Mouse (Mus musculus) ZHBTc4 (cell line): Measurements from ENCODE around the gene Sik1.
A peak's percentile ranks its signal among the peaks of the same experiment; 100 is the strongest.
"Not testable (repeated sequence)": the region's sequence is repeated elsewhere in the genome, so short reads cannot be mapped to it uniquely, and the experiment has no call there.

Experiments used
- DNase-seq: peaks from one replicate; pipeline ENCODE4 v3.0.0-alpha.2; 2011; ENCODE audit warnings: low read depth, low spot score

Gene Sik1

DNA sequence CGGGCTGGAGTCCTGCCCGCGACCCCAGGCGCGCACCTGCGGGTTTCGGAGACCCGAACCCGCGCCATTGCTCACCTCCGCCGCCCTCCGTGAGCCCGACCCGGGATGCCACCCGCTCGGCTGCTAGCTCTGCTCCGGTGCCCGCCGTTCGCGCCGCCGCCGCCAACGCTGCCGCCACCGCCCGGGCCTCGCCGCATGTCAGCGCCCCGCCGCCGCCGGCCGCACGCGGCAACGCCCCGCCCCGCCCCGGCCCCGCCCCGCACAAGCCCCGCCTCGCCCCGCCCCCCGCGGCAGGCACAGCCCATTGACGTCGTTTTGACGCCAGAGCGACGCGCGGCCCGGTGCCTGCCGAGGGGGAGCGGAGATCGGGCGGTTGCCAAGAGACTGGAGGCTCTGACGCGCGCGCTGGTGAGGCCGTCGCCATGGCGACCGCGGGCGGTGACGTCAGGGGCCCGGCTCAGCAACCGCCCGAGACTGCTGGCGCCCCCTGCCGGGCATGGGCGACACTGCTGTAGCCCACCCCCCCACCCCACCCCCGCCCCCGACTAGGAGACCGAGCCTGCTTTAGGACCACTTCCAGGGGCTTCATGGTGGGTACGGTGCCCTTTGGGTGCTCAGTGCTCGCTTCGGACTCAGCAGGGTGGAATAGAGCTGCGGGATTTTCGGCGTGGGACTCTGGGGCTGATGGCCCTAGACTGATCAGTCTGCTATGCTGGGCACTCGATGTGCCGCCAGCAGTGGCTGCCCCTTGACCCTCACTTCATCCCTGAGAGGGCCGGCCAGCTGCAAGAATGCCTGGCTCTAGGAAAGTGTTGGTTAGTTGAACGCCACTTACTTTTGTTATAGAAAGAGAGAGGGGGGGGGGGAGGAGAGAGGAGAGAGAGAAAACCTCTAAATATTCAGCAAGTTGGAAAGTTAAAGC, at the start of gene Sik1:
Gene Sik1, minus strand, starts transcription at position 208 of the 922 bp plus-strand sequence.
- DNase-seq: peak; percentile 99

DNA sequence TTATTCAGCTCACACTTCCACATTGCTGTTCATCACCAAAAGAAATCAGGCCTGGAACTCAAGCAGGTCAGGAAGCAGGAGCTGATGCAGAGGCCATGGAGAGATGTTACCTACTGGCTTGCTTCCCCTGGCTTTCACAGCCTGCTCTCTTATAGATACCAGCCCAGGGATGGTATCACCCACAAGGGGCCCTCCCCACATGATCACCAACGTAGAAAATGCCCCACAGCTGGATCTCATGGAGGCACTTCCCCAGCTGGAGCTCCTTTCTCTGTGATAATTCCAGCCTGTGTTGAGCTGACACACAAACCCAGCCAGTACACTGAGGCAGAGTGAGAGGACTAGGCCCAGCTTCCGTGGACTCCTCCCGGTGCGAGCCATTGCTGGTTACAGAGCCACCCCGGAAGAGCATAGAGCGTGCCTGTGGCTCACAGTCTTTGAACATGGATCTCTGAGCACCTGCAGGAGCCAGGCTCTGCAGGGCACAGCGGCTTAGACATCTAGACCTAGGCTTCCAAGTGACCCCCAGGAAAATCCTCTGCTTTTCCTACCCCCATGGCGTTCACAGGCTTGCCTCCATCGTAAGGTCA, 49.7 kb upstream of the Sik1 start:
- DNase-seq: no peak

DNA sequence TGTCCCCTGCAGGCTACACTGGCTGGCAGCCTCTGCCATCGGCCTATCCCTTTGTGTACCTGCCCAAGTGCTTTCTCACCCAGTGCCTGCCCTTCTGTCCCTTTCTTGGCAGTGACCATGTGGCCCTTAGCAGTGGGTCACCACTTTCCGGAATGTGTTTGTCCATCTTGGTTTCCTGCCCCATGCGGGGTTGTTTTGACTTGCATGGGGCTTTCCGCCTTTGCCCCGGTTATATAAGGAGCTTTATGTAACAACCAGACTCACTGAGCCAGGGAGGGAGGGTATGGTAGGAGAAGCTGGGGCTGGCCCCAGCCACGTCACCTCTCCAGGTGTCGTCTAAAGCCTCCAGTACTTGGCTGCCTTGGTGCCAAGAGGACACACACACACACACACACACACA, 48.4 kb upstream of the Sik1 start:
- DNase-seq: no peak

DNA sequence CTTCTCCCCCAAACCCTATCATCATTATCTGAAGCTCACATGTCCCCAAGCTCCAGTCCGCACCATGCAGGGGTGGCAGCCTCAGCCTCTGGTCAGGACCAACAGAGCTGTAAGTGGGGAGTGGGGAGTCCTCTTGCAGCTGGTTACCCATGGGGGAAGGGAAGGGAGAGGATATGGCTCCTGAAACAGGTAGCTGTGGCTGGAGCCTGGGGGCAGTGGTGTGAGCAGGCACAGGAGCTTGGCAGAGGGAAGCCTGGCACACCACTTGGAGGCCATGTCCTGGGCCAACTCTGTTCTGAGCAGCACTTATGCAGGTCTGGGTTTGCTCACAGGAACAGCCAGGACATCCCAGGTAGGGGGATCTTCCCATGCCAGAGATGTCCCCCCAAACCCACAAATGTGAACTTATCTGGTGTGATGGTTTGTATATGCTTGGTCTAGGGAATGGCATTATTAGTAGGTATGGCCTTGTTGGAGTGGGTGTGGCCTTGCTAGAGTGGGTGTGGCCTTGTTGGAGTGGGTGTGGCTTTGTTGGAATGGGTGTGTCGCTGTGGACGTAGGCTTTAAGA, 47.1 kb upstream of the Sik1 start:
- no peak for DNase-seq

DNA sequence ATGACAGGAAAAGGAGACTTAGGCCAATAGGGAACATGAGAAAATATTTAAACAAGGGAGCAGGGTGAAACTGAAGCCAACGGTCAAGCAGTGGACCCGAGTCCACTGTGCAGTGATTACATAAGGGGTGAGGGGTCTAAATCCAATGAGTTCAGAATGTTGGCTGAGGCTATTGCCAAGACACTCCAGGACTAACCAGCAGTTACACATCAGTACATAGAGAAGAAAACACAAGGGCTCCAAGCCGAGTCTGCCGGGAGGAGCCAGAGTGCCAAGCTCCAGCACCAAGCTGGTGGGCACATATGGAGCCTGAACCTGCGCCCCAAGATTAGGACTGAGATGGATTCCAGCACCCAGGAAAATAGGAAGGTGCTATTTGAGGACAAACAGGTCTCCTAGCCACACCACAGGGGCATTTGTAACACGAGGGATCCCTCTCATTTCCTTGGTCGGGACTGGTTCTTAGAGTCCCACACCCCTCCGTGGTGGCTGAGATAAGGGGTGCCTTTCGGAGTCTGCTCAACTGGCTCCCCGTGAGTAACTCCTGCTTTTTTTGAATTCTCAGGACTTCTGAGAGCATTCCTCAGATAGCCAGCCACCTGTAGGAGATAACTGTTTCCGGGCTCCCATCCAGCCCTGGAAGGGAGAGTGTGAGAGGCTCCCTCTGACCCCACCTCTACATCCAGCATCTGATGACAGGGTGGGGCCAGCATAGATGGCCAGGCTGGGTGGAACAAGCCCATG, 46.0 kb upstream of the Sik1 start:
- no peak for DNase-seq

DNA sequence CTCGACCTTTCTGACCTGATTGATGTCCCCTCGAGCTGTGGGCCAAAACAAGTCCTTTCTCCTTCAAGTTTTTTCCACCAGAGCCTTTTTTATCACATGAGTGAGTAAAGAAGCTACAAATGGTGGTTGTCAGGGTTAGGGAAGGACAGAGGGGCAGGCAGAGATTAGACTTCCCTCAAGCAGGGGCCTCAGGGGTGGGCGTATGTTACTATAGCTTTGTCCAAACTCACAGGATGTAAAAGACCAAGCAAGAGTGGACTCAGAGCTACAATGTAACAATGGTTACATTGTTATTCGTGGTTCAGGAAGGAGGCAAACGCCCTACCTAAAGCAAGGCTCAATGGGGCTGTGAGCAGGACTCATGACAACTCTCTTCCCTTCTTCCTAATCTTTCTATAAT, 43.3 kb upstream of the Sik1 start:
- DNase-seq: peak; percentile 85

DNA sequence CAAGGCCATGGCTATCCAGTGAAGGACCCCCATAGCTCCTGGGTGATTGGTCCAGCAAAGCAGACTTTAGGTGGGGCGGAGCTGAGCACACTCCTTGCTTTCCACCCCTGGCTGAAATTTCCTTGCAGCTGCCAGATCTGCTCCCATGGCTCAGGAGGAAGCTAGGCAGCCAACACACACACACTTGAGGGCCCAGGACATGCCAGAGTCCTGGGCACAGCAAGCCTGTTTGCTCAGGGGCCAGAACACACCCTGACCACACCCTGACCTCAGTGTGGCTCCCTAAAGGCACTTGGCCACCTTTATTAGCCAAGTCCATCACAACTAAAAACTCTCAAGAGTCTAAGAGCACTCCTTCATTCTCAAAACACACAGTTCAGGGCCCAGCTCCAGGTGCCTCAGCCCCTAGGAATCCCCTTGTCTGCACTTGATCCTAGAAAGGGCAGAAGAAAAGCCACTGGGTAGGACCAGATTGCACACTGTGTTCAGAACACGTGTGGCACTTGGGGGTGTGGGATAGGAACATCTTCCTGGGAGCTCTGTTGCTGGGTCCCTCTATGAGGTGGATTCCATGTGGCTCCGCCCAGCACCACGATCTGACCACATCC, 41.7 kb upstream of the Sik1 start:
- DNase-seq: no peak

DNA sequence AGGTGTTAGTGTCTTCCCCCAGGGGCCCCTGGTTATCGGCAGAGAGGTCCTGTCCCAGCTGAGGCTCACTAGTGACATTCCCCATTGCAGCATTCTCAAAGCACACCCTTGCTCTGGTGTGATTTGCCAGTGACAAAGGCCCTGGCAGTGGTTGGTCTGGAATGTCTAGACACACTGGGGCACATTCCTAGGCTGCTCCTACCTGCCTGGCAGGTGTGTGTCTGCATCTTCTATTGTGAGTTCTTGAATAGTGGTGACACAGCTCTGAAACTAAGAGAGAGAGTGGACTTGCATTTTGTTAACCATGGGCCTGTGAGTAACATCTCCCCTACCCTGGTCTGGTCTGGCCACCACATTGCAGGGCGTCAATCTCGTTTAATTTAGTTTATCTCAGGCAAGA, 41.1 kb upstream of the Sik1 start:
- DNase-seq: no peak

DNA sequence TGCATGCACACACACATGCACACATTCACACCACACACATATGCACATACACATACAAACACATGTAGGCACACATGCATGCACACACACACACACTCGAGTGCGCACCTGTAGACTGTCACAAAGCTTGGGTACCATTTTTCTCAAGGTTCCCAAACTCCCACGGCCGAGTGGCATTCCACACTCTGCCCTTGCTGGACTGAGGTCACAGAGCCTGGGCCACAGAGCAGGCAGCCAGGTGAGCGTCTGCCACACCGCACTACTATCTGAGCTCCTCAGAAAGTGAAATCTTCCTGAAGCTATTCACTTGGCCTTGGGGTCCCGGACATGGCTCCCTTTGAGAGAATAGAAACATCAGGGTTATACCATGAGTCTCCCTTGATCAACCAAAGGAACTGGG, 40.7 kb upstream of the Sik1 start:
- no peak for DNase-seq

DNA sequence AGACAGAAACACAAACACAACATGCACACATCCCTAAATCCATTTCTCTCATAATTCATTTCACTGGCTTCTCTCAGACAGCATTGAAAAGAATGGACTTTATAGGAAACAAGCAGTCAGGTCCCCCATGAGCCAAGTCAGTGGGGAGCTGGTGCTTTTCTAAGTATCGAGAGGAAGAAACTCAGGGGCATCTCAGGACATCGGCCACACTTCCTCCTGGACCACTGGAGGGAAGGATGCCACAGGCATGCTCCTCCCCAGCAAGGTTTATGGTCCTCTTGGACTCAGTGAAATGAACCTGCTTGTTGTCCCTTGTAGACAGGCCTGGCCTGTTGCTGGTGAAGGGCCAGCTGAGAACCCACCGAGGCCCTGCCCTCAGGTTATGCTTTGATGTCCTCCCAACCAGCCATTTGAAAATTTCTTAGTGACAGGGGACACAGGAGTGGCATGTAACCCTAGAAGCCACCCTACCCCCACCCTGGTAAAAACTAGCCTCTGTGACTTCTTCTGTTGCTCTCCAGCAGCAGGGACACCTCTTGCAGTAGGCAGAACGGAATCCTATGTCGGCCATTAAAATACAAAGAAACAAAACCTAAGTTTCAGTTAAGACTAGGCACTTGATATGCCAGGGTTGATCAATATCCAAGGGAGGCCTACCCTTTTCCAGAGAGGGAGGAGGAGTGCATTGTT, 37.9 kb upstream of the Sik1 start:
- DNase-seq: no peak

DNA sequence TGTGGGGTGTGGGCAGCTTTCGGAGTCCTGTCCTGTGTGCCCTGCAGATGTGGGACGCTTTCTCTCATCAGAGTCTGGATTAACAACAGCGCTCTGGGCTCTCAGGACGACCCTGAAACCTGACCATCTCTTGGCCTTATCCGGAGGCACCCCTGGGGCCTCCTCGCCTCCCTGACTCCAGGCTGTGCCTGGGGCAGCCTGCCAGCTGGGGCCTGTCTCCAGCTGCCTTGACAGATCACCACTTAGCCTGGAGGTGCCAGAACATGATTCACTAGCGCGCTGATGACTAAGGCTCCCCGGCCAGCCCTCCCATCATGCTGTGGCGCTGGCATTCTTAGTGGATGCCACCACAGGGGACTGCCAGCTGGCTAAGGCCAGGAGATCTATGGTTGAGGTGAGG, 37.1 kb upstream of the Sik1 start:
- no peak for DNase-seq

DNA sequence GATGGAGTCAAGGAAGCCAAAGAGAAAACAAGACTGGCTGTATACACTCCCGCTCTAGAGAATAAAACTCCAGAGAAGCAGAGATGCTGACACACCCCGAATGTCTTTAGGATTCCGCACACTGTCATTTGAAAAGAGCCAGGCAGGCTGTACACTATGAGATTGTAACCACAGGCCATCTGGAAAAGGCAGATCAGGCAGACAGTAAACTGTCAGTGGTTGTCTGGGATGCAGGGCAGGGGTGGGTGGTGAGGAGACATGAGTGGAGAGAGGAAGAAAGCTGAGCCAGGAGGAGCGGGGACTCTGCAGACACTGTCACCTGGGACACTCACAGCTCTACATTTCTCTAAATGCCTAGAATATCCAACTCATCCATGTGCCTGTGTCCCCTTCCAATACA, 36.3 kb upstream of the Sik1 start:
- no peak for DNase-seq

DNA sequence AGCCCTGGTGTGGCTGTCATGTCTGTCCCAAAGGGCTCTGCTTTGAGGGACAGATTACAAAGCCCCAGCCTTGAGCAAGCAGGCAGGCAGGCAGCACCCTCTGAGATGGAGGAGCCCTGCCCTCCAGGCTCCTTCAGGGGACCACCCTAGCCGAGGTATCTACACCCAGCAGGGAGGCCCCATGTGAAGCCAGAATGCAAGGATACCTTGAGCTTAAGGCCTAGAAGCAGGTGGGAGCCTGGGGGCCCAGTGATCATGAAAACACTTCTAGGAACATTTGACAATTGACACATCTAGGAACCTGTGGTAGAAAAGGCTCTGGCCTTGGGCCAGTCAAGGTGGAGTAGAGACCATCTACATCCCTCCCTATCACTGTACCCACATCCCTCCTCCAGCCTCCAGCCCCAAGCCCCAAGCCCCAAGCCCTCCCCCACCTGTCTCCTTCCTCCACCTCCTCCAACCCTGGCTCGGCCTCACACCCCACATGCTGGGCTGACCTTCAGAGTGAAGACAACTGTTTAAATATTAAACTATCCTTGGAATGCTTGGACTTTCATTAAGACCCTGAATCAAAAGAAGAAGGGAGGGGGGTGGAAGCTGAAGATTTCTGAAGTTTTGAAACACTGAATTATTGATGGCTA, 34.8 kb upstream of the Sik1 start:
- DNase-seq: no peak

DNA sequence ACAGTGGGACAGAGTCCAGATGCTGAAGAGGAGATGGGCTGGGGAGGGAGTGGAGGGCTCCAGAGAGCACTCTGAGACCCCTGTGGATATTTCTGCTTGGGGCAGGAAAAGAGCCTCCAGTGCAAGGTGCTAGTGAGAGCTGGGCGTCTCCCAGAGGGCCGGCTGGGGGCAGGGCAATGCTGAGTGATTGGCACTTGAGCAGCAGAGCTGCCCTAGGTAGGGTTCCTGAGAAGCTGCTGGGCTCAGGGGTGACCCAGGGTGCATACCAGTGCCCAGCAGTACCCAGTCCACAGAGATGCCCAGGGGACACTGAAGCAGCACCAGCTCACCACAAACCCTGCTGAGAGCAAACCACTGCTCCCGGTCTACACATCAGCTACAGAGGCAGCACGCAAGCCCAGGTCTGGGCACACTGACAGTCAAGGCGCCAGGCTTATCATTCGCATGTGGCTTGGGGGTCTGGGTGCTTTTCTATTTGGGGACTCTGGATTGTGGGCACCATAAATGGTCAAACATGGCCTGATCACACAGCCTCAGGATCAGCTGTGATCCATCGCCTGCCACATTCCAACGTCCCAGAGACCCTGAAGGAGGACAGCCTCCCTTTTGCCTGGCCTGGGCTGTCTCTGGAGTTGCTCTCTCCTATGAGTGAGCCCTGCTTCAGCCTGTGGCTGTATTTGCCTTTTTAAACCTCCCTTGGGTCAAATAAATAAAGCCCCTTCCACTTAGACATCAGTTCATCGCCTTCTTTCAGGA, 34.0 kb upstream of the Sik1 start:
- no peak for DNase-seq

DNA sequence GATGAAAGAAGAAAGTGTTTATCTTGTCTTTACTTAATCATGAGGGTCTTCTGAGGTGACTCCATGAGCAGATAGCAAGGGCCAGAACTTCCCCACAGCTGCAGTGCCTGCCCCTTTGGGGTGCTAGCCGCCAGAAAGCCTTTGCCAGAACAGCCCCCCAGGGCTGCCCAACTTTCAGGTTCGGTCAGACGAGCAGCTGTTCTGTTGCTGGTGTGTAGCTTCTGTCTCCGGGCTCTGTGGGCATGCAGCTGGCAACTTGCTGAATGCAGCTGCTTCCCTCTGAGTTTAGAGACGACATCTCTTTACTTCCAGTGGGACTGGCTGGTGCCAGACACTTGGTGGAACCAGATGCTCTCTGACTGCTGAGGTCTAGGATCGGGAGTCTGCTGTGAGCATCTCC, 32.9 kb upstream of the Sik1 start:
- DNase-seq: no peak

DNA sequence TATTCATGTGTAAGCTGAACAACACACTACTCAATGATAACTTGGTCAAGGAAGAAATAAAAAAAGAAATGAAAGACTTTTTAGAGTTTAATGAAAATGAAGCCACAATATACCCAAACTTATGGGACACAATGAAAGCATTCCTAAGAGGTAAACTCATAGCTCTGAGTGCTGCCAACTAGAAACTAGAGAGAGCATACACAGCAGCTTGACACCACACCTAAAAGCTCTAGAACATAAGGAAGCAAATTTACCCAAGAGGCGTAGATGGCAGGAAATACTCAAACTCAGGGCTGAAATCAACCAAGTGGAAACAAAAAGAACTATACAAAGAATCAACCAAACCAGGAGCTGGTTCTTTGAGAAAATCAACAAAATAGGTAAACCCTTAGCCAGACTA, 29.1 kb upstream of the Sik1 start:
- DNase-seq: not testable (repeated sequence)

DNA sequence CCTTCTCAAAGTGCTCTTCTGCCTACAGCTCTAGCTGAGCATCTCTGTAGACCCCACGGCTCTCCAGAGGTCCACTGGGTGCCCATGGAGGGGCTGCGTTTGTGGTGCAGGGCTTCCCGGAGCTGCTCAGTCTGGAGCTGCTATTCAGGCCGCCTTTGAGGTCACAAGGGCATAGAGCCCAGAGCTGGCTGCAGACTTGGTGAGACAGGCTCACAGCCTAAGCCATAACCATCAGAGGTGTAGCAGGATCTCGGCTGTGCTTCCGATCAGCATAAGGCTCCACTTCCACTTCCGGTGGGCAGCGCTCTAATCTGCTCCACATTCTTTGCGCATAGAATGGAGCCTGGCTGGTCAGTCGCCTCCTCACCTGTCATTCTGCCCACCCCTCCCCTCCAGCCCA, 23.8 kb upstream of the Sik1 start:
- DNase-seq: no peak

DNA sequence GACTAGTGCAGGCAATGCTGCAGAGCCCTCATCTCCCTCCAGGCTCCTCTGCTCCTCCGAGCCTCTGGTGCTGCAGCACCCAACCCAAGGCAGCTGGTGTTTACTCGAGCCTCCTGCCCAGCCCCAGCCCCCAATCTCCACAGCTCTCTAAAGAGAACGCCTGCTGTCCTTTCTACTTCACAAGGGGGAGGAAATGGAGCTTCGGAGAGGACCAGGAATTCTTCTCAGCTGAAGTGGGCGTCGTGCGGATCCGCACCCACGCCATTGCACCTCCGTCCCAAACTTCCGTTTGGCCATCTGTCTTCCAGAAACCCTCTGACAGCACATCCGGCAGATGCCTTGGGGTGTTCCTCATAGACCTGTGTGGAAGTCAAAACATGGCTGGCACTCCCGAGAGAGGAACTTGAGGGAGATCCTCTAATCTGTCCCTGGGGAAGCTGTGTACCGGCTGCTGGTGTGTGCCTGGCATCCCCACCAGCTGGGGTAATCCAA, 22.1 kb upstream of the Sik1 start:
- DNase-seq: peak; percentile 28

DNA sequence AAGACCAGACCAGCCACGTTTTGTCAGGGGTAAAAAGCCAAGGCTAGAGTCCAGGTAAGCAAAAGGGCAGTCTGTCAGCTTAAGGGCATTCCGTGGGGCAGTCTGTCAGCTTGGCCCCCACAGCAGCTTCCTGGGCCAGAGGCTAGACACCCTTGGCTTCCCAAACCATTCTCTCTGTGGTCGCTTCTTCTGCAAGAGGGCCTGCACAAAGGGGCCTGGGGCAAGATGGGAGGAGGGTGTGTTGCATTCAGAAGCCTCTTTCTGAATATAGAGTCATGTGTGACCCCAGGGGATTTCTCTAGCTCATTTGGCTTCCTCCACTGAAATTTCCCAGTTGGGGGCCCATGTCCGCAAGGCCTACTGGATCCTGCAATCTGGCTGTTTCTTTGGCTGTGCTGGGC, 21.6 kb upstream of the Sik1 start:
- no peak for DNase-seq

DNA sequence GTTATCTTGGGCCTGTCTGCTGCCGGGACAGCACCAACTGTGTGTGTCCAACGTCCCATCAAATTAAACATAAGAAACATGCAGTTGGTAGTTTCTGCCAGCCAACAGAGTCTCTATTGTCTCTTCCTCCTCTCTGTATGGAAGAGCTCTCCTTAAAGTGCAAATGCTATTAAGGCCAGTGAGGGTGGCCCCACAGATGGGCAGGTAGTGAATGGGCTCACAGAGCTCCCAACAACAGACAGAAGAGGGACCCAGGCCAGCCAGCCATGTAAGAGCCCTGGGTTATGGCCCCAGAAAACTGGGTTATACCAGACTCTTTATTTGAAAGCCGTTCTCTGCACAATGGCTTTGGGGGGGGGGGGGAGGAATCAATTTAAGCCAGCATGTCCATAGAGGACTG, 21.2 kb upstream of the Sik1 start:
- no peak for DNase-seq
